Mouse (Mus musculus) layer of hippocampus, adult 9-10 months (tissue): ENCODE data around the gene Nprl3.

Source experiments
- DNase-seq: peaks from one replicate; pipeline ENCODE4 v3.0.0; 2022; ENCODE audit warnings: low spot score

Gene Nprl3

GRCm38 (mm10) chr11:32244617-32245016 is 22.9 kb downstream of the Nprl3 start:
- no peak for DNase-seq

GRCm38 (mm10) chr11:32244064-32244463 is 23.4 kb downstream of the Nprl3 start:
- DNase-seq, result no peak

- DNase-seq, result no peak
Measured at GRCm38 (mm10) chr11:32243205-32243955, 24.1 kb downstream of the Nprl3 start.

- no peak for DNase-seq
Measured at GRCm38 (mm10) chr11:32242209-32242608, 25.3 kb downstream of the Nprl3 start.

- no peak for DNase-seq
Measured at GRCm38 (mm10) chr11:32241391-32241790, 26.1 kb downstream of the Nprl3 start.

- DNase-seq, result no peak
Measured at GRCm38 (mm10) chr11:32238093-32238860, 29.2 kb downstream of the Nprl3 start.

GRCm38 (mm10) chr11:32237411-32237795 is 30.1 kb downstream of the Nprl3 start:
- no peak for DNase-seq

GRCm38 (mm10) chr11:32236712-32237410 is 30.6 kb downstream of the Nprl3 start:
- no peak for DNase-seq

GRCm38 (mm10) chr11:32236132-32236531 is 31.4 kb downstream of the Nprl3 start:
- DNase-seq, result no peak

- no peak for DNase-seq
Measured at GRCm38 (mm10) chr11:32235646-32236045, 31.9 kb downstream of the Nprl3 start.

- no peak for DNase-seq
Measured at GRCm38 (mm10) chr11:32234816-32235485, 32.6 kb downstream of the Nprl3 start.

- DNase-seq, result no peak
Measured at GRCm38 (mm10) chr11:32233895-32234294, 33.6 kb downstream of the Nprl3 start.

- no peak for DNase-seq
Measured at GRCm38 (mm10) chr11:32232848-32233247, 34.7 kb downstream of the Nprl3 start.

GRCm38 (mm10) chr11:32231125-32231524 is 36.4 kb downstream of the Nprl3 start:
- no peak for DNase-seq

GRCm38 (mm10) chr11:32230220-32230619 is 37.3 kb downstream of the Nprl3 start:
- no peak for DNase-seq

GRCm38 (mm10) chr11:32228292-32228845 is 39.1 kb downstream of the Nprl3 start:
- no peak for DNase-seq

- no peak for DNase-seq
Measured at GRCm38 (mm10) chr11:32227555-32227954, 40.0 kb downstream of the Nprl3 start.

GRCm38 (mm10) chr11:32227041-32227440 is 40.5 kb downstream of the Nprl3 start:
- no peak for DNase-seq

GRCm38 (mm10) chr11:32226124-32226871 is 41.2 kb downstream of the Nprl3 start, which contains the start of gene Mpg:
TSS of gene Mpg (plus strand) at chr11:32226505.
- no peak for DNase-seq

GRCm38 (mm10) chr11:32225222-32226104 is 42.0 kb downstream of the Nprl3 start:
- no peak for DNase-seq
